Mouse (Mus musculus): ENCODE data around the gene Mical2. TPM values are rescaled to one million over a fixed set of nuclear protein-coding genes. Genes with fewer than 3 reads are reported as not detected.

Mical2 gene
- polyA plus RNA-seq (2014; fragmentation: Nextera tagmentation; extraction: Ambion mirVana), result 15.3 and 18.3 TPM in 2 replicates

DNA sequence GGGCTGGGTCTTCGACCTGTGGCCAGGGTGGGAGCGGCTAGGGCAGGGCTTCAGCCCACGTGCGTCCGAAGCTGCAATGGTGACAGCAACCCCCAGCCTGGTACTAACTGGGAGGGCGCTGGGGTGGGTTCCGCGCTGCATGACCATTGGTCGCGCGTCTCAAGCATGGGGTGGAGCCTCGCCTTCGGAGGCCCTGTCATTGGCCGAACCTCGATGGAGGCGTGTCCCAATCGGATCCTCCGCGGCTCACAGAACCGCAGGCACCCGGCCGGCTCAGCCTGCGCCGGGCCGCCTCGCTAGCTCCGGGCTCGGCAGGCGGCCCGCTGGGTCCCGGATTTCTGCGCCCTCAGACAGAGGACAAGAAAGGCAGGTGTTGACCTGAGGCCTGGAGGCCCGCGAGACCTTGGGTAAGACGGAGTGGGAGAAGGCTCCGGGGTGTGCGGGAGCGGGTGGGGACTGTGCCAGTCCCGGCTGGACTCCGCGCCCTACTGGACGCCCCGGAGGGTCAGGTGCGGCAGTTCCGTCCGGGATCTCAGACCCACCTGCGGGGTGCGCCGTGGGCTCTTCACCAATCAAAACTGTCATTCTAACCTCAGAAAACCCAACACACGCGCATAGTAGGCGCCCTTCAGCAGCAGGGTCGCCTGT lies at the start of gene Mical2:
Gene Mical2 (plus strand): TSS at position 242 of the 648 bp plus-strand sequence.
- H3K4me1 ChIP-seq (ENCODE audit: insufficient read depth), result peaks cover 9% of the 10 kb centered on the region; the same call in 1 of the 2 replicates
- peak within 1 kb of the TSS; percentile 97 for H3K4me2 ChIP-seq
- 0 out of 2 replicates have a peak, but pooled peaks cover 3% of the 10 kb centered on the region for H3K27me3 ChIP-seq (ENCODE audit: insufficient read depth, low read length)
- DNase-seq (peak; percentile 97), ATAC-seq (ENCODE audit: insufficient read depth) (peak; percentile 99)
- TF ChIP-seq CTCF (IDR thresholded peaks at IDR 0.05; ENCODE audit: low read depth), result no peak
- H3K9me3 ChIP-seq (ENCODE audit: low read depth, low read length), result no peaks in the 10 kb centered on the region
- no peaks in the 10 kb centered on the region for H3K36me3 ChIP-seq (ENCODE audit: insufficient read depth)
- H3K9ac ChIP-seq, result peak within 1 kb of the TSS; percentile 47
- H3K27ac ChIP-seq (ENCODE audit: low read depth), result peak within 1 kb of the TSS; percentile 58
- peak within 1 kb of the TSS; percentile 61 for H3K4me3 ChIP-seq (ENCODE audit: low read depth, low read length)
- WGBS, result under 1% methylated on average over 53 of the region's 53 CpGs

DNA sequence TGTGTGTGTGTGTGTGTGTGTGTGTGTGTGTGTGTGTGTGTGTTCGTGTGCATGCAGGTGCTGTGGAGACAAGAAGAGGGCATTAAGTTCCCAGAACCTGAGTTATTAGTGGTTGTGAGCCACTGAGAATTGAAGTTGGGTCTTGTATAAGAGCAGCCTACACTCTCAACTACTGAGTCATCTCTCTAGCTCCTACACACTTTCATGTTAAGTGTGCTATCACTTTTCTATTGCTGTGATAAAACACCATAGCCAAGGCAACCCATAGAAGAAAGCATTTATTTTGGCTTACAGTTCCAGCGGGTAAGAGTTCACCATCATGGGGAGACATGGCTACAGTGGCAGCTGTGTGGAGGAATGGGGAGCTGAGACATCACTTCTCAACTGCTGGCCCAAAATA lies 49.0 kb upstream of the Mical2 start:
- Histone ChIP-seq H3K4me2 (no peak overlapping the region), H3K4me1 (ENCODE audit: insufficient read depth) (0 out of 2 replicates have a peak, but pooled peaks cover 3% of the 10 kb centered on the region), H3K36me3 (ENCODE audit: insufficient read depth) (no peaks in the 10 kb centered on the region), H3K27ac (ENCODE audit: low read depth) (no peak overlapping the region), H3K27me3 (ENCODE audit: insufficient read depth, low read length) (no peaks in the 10 kb centered on the region), H3K9me3 (ENCODE audit: low read depth, low read length) (no peaks in the 10 kb centered on the region), H3K4me3 (ENCODE audit: low read depth, low read length) (no peak overlapping the region), H3K9ac (no peak overlapping the region)
- no peak for TF ChIP-seq CTCF (IDR thresholded peaks at IDR 0.05; ENCODE audit: low read depth)
- WGBS, result 91% methylated on average over 2 of the region's 2 CpGs
- DNase-seq, result no peak
- ATAC-seq (ENCODE audit: insufficient read depth), result no peak

DNA sequence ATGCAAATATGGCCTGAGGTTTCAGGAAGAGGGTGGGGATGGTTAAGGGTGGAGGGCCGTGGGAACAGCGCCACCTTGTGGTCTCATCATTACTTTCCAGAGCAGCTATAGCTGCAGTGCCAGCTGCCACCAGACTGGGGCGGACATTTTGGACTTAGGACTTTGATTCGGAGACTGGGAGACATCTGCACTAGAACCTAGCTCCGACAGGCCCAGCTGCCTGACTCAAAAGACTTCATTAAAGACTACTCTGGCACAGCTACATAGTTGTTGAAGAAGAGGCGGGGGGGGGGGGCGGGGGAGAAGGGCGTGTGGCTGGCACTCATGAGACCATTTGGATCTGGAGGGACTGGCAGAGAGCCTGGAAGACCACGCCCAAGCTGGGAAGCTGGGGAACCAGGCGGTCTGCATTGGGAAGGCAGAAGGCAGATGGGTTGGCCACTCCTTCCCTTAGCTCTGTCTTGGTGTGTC lies 45.4 kb upstream of the Mical2 start:
- H3K9ac ChIP-seq, result no peak overlapping the region
- H3K4me3 ChIP-seq (ENCODE audit: low read depth, low read length), result no peak overlapping the region
- H3K36me3 ChIP-seq (ENCODE audit: insufficient read depth), result no peaks in the 10 kb centered on the region
- H3K27me3 ChIP-seq (ENCODE audit: insufficient read depth, low read length), result no peaks in the 10 kb centered on the region
- 8% methylated on average over 10 of the region's 10 CpGs for WGBS
- ATAC-seq (ENCODE audit: insufficient read depth) (peak; percentile 84), DNase-seq (peak; percentile 96)
- no peak overlapping the region for H3K27ac ChIP-seq (ENCODE audit: low read depth)
- 0 out of 2 replicates have a peak, but pooled peaks cover 3% of the 10 kb centered on the region for H3K4me1 ChIP-seq (ENCODE audit: insufficient read depth)
- H3K9me3 ChIP-seq (ENCODE audit: low read depth, low read length), result no peaks in the 10 kb centered on the region
- peak; percentile 99 for TF ChIP-seq CTCF (IDR thresholded peaks at IDR 0.05; ENCODE audit: low read depth)
- peak overlapping the region; percentile 32; the same call in 1 of the 2 replicates for H3K4me2 ChIP-seq

DNA sequence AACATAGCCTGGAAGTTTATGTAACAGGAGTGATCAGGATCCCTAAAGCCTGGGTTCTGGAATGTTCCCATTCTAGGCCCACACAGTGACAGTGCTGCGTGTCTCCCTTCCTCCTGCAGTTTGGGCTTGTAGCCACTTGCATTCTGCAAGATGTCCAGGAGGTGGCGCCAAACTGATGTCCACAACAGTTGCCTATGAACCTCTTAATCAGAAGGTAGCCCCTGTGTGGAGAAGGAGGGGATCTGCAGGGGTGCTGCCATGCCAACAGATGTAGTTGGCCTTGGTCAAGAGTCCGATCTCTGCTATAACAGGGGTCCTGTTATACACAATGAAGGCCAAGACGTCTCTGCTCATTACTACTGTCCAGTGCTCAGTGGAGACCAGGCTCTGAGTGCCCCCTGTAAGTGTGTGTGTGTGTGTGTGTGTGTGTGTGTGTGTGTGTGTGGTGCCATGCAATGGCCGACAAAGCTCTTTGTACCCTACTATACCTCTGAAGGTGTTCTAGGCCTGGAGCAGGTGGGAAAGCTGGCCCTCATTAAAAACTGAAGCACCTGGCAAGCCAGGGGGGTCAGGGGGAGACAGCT lies 42.3 kb upstream of the Mical2 start:
- H3K9ac ChIP-seq, result no peak overlapping the region
- 0 out of 2 replicates have a peak, but pooled peaks cover 5% of the 10 kb centered on the region for H3K4me1 ChIP-seq (ENCODE audit: insufficient read depth)
- 28% methylated on average over 5 of the region's 5 CpGs for WGBS
- peak; percentile 100 for TF ChIP-seq CTCF (IDR thresholded peaks at IDR 0.05; ENCODE audit: low read depth)
- H3K4me3 ChIP-seq (ENCODE audit: low read depth, low read length), result no peak overlapping the region
- DNase-seq (peak; percentile 93), ATAC-seq (ENCODE audit: insufficient read depth) (peak; percentile 39)
- H3K27me3 ChIP-seq (ENCODE audit: insufficient read depth, low read length), result no peaks in the 10 kb centered on the region
- H3K4me2 ChIP-seq, result no peak overlapping the region
- no peak overlapping the region for H3K27ac ChIP-seq (ENCODE audit: low read depth)
- H3K9me3 ChIP-seq (ENCODE audit: low read depth, low read length), result no peaks in the 10 kb centered on the region
- no peaks in the 10 kb centered on the region for H3K36me3 ChIP-seq (ENCODE audit: insufficient read depth)

DNA sequence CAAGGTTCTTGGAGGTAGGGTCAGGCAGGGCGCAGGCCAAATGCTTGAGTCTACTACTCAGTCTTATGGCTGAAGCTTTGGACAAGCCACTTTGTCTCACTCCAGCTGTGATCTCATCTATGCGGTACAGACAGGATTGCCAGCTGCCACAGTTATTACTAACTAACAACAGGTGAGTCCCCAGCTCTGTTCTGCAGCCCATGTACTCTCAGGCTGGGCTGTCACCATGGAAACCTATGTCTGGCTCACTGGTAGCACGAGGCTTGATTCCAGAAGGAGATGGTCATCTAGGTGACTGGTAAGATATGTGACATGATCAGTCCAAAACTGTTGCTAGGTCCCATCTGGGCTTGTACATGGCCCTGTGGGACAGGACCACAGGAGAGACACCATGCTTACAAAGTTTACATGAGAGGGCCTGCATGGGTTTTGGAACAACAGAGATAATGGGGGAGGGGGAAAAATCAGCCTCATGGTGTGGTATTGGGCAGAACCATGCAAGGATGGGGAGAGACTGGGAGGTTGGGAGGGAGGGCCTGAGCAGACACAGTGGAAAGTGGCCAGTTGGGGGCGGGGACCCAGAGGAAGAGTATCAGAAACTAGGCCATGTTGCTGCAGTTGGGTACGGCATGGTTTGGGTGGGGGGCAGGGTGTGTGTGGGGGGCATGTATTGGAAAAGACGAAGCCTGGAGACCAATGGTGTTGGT lies 41.0 kb upstream of the Mical2 start:
- Histone ChIP-seq H3K9me3 (ENCODE audit: low read depth, low read length) (no peaks in the 10 kb centered on the region), H3K36me3 (ENCODE audit: insufficient read depth) (no peaks in the 10 kb centered on the region), H3K4me1 (ENCODE audit: insufficient read depth) (0 out of 2 replicates have a peak, but pooled peaks cover 5% of the 10 kb centered on the region), H3K9ac (no peak overlapping the region), H3K27me3 (ENCODE audit: insufficient read depth, low read length) (no peaks in the 10 kb centered on the region), H3K4me3 (ENCODE audit: low read depth, low read length) (no peak overlapping the region), H3K27ac (ENCODE audit: low read depth) (no peak overlapping the region), H3K4me2 (no peak overlapping the region)
- 71% methylated on average over 6 of the region's 6 CpGs for WGBS
- DNase-seq, result no peak
- no peak for TF ChIP-seq CTCF (IDR thresholded peaks at IDR 0.05; ENCODE audit: low read depth)
- no peak for ATAC-seq (ENCODE audit: insufficient read depth)

DNA sequence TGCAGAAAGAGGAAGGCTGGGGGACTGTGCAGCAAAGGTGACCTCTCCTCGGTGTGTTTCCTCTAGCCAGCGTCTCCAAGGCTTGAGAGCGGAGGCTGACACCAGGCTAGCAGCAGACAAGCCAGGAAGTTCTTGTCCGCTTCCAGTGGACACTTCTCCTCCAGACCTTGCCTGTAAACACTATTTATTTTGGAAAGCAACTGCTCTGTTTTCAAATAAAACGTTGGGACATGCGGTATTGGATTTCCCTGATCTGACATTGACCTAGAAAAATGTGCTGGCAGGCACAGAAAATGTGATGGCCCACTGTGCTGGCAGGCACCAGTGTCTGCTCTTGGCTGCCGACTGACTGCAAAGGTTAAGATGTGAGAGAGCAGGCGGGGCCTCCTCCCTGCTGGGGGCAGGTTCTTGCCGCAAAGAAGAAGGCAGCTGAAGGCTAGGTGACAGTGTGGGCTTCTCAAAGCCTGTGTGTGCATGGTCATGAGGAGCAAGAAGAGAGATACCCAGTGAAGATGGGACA lies 40.4 kb upstream of the Mical2 start:
- Histone ChIP-seq H3K9me3 (ENCODE audit: low read depth, low read length) (no peaks in the 10 kb centered on the region), H3K27ac (ENCODE audit: low read depth) (no peak overlapping the region), H3K4me2 (no peak overlapping the region), H3K27me3 (ENCODE audit: insufficient read depth, low read length) (no peaks in the 10 kb centered on the region), H3K36me3 (ENCODE audit: insufficient read depth) (no peaks in the 10 kb centered on the region), H3K4me3 (ENCODE audit: low read depth, low read length) (no peak overlapping the region), H3K4me1 (ENCODE audit: insufficient read depth) (0 out of 2 replicates have a peak, but pooled peaks cover 5% of the 10 kb centered on the region), H3K9ac (no peak overlapping the region)
- no peak for TF ChIP-seq CTCF (IDR thresholded peaks at IDR 0.05; ENCODE audit: low read depth)
- ATAC-seq (ENCODE audit: insufficient read depth) (no peak), DNase-seq (no peak)
- 45% methylated on average over 9 of the region's 9 CpGs for WGBS

All from lung, embryonic 14.5 days (tissue).